Mouse (Mus musculus): Measurements from ENCODE around the gene Kmt2e. TPM values are rescaled to one million over a fixed set of nuclear protein-coding genes. Genes with fewer than 3 reads are reported as not detected.

Kmt2e gene
- polyA plus RNA-seq (2015; fragmentation: Nextera tagmentation; extraction: Ambion mirVana): 67.9 and 76.9 TPM in 2 replicates

GRCm38 (mm10) chr5:23433720-23434597 is at the start of gene Kmt2e:
Gene Kmt2e, plus strand, starts transcription at chr5:23434441.
- WGBS: under 1% methylated on average over 83 of the region's 85 CpGs

GRCm38 (mm10) chr5:23385136-23385535 is 49.1 kb upstream of the Kmt2e start:
- H3K4me1 ChIP-seq (ENCODE audit: control insufficient read depth, insufficient read depth, low read length): peaks cover 22% of the 10 kb centered on the region
- H3K27me3 ChIP-seq (ENCODE audit: control insufficient read depth, insufficient read depth, low read length): no peaks in the 10 kb centered on the region
- H3K9ac ChIP-seq (ENCODE audit: low read length): no peak overlapping the region
- no peaks in the 10 kb centered on the region for H3K36me3 ChIP-seq (ENCODE audit: control insufficient read depth, insufficient read depth)
- ATAC-seq (replicated peaks; ENCODE audit: extremely low read depth, insufficient read depth, low FRiP score): no peak
- no peak overlapping the region for H3K27ac ChIP-seq (ENCODE audit: low read length)
- WGBS: 63% methylated on average over 1 of the region's 1 CpGs
- no peak overlapping the region for H3K4me3 ChIP-seq (ENCODE audit: low read length)
- H3K9me3 ChIP-seq (replicated peaks; ENCODE audit: control insufficient read depth, low read length): no peaks in the 10 kb centered on the region
- H3K4me2 ChIP-seq (ENCODE audit: low read depth, low read length): no peak overlapping the region

More at GRCm38 (mm10) chr5:23433720-23434597, at the start of gene Kmt2e:
- Histone ChIP-seq H3K4me1 (ENCODE audit: control insufficient read depth, insufficient read depth, low read length) (peaks cover 25% of the 10 kb centered on the region), H3K36me3 (ENCODE audit: control insufficient read depth, insufficient read depth) (no peaks in the 10 kb centered on the region), H3K9ac (ENCODE audit: low read length) (peak within 1 kb of the TSS; percentile 99), H3K27me3 (ENCODE audit: control insufficient read depth, insufficient read depth, low read length) (no peaks in the 10 kb centered on the region), H3K27ac (ENCODE audit: low read length) (peak within 1 kb of the TSS; percentile 100), H3K9me3 (replicated peaks; ENCODE audit: control insufficient read depth, low read length) (no peaks in the 10 kb centered on the region), H3K4me3 (ENCODE audit: low read length) (peak within 1 kb of the TSS; percentile 96), H3K4me2 (ENCODE audit: low read depth, low read length) (peak within 1 kb of the TSS; percentile 89)
- ATAC-seq (replicated peaks; ENCODE audit: extremely low read depth, insufficient read depth, low FRiP score): peak; percentile 73

- H3K4me1 ChIP-seq (ENCODE audit: control insufficient read depth, insufficient read depth, low read length): peaks cover 22% of the 10 kb centered on the region
- no peak; the same call in 1 of the 2 replicates for ATAC-seq (replicated peaks; ENCODE audit: extremely low read depth, insufficient read depth, low FRiP score)
- no peak overlapping the region for H3K9ac ChIP-seq (ENCODE audit: low read length)
- H3K27me3 ChIP-seq (ENCODE audit: control insufficient read depth, insufficient read depth, low read length): no peaks in the 10 kb centered on the region
- WGBS: 39% methylated on average over 5 of the region's 5 CpGs
- H3K36me3 ChIP-seq (ENCODE audit: control insufficient read depth, insufficient read depth): no peaks in the 10 kb centered on the region
- H3K4me2 ChIP-seq (ENCODE audit: low read depth, low read length): no peak overlapping the region
- no peak overlapping the region for H3K27ac ChIP-seq (ENCODE audit: low read length)
- H3K4me3 ChIP-seq (ENCODE audit: low read length): no peak overlapping the region
- H3K9me3 ChIP-seq (replicated peaks; ENCODE audit: control insufficient read depth, low read length): no peaks in the 10 kb centered on the region
Observed at GRCm38 (mm10) chr5:23385763-23386217, 48.5 kb upstream of the Kmt2e start.

GRCm38 (mm10) chr5:23386562-23387312 is 47.5 kb upstream of the Kmt2e start:
- H3K9me3 ChIP-seq (replicated peaks; ENCODE audit: control insufficient read depth, low read length): no peaks in the 10 kb centered on the region
- H3K4me3 ChIP-seq (ENCODE audit: low read length): peak overlapping the region; percentile 59
- H3K27ac ChIP-seq (ENCODE audit: low read length): peak overlapping the region; percentile 89
- H3K9ac ChIP-seq (ENCODE audit: low read length): peak overlapping the region; percentile 67
- no peaks in the 10 kb centered on the region for H3K27me3 ChIP-seq (ENCODE audit: control insufficient read depth, insufficient read depth, low read length)
- H3K36me3 ChIP-seq (ENCODE audit: control insufficient read depth, insufficient read depth): no peaks in the 10 kb centered on the region
- ATAC-seq (replicated peaks; ENCODE audit: extremely low read depth, insufficient read depth, low FRiP score): peak; percentile 96
- H3K4me2 ChIP-seq (ENCODE audit: low read depth, low read length): peak overlapping the region; percentile 83
- 1% methylated on average over 22 of the region's 22 CpGs for WGBS
- peaks cover 22% of the 10 kb centered on the region for H3K4me1 ChIP-seq (ENCODE audit: control insufficient read depth, insufficient read depth, low read length)

GRCm38 (mm10) chr5:23387313-23387666 is 47.0 kb upstream of the Kmt2e start:
- Histone ChIP-seq H3K36me3 (ENCODE audit: control insufficient read depth, insufficient read depth) (no peaks in the 10 kb centered on the region), H3K4me2 (ENCODE audit: low read depth, low read length) (peak overlapping the region; percentile 83), H3K9me3 (replicated peaks; ENCODE audit: control insufficient read depth, low read length) (no peaks in the 10 kb centered on the region), H3K4me1 (ENCODE audit: control insufficient read depth, insufficient read depth, low read length) (peaks cover 22% of the 10 kb centered on the region), H3K27ac (ENCODE audit: low read length) (peak overlapping the region; percentile 89; the same call in 1 of the 2 replicates), H3K9ac (ENCODE audit: low read length) (no peak overlapping the region), H3K4me3 (ENCODE audit: low read length) (peak overlapping the region; percentile 59), H3K27me3 (ENCODE audit: control insufficient read depth, insufficient read depth, low read length) (no peaks in the 10 kb centered on the region)
- ATAC-seq (replicated peaks; ENCODE audit: extremely low read depth, insufficient read depth, low FRiP score): 0 out of 2 replicates have a peak, but pooled peaks have one; percentile 17
- WGBS: 46% methylated on average over 2 of the region's 2 CpGs

- ATAC-seq (replicated peaks; ENCODE audit: extremely low read depth, insufficient read depth, low FRiP score): no peak
Observed at GRCm38 (mm10) chr5:23388091-23388490, 46.1 kb upstream of the Kmt2e start.

GRCm38 (mm10) chr5:23389601-23390305 is 44.5 kb upstream of the Kmt2e start:
- Histone ChIP-seq H3K9me3 (replicated peaks; ENCODE audit: control insufficient read depth, low read length) (no peaks in the 10 kb centered on the region), H3K9ac (ENCODE audit: low read length) (no peak overlapping the region), H3K4me2 (ENCODE audit: low read depth, low read length) (no peak overlapping the region), H3K27me3 (ENCODE audit: control insufficient read depth, insufficient read depth, low read length) (no peaks in the 10 kb centered on the region), H3K4me3 (ENCODE audit: low read length) (no peak overlapping the region), H3K27ac (ENCODE audit: low read length) (no peak overlapping the region), H3K4me1 (ENCODE audit: control insufficient read depth, insufficient read depth, low read length) (peaks cover 22% of the 10 kb centered on the region), H3K36me3 (ENCODE audit: control insufficient read depth, insufficient read depth) (no peaks in the 10 kb centered on the region)
- ATAC-seq (replicated peaks; ENCODE audit: extremely low read depth, insufficient read depth, low FRiP score): no peak
- 80% methylated on average over 7 of the region's 7 CpGs for WGBS

More at GRCm38 (mm10) chr5:23388091-23388490, 46.1 kb upstream of the Kmt2e start:
- no peak overlapping the region for H3K27ac ChIP-seq (ENCODE audit: low read length)
- peaks cover 22% of the 10 kb centered on the region for H3K4me1 ChIP-seq (ENCODE audit: control insufficient read depth, insufficient read depth, low read length)
- H3K4me2 ChIP-seq (ENCODE audit: low read depth, low read length): no peak overlapping the region
- H3K36me3 ChIP-seq (ENCODE audit: control insufficient read depth, insufficient read depth): no peaks in the 10 kb centered on the region
- WGBS: 26% methylated on average over 3 of the region's 3 CpGs
- no peak overlapping the region for H3K4me3 ChIP-seq (ENCODE audit: low read length)
- no peaks in the 10 kb centered on the region for H3K9me3 ChIP-seq (replicated peaks; ENCODE audit: control insufficient read depth, low read length)
- H3K27me3 ChIP-seq (ENCODE audit: control insufficient read depth, insufficient read depth, low read length): no peaks in the 10 kb centered on the region
- no peak overlapping the region for H3K9ac ChIP-seq (ENCODE audit: low read length)

GRCm38 (mm10) chr5:23391714-23392113 is 42.5 kb upstream of the Kmt2e start:
- Histone ChIP-seq H3K27ac (ENCODE audit: low read length) (no peak overlapping the region), H3K27me3 (ENCODE audit: control insufficient read depth, insufficient read depth, low read length) (no peaks in the 10 kb centered on the region), H3K36me3 (ENCODE audit: control insufficient read depth, insufficient read depth) (no peaks in the 10 kb centered on the region), H3K9me3 (replicated peaks; ENCODE audit: control insufficient read depth, low read length) (no peaks in the 10 kb centered on the region), H3K4me2 (ENCODE audit: low read depth, low read length) (no peak overlapping the region), H3K4me1 (ENCODE audit: control insufficient read depth, insufficient read depth, low read length) (peaks cover 12% of the 10 kb centered on the region), H3K4me3 (ENCODE audit: low read length) (no peak overlapping the region), H3K9ac (ENCODE audit: low read length) (no peak overlapping the region)
- WGBS: 86% methylated on average over 7 of the region's 7 CpGs
- ATAC-seq (replicated peaks; ENCODE audit: extremely low read depth, insufficient read depth, low FRiP score): no peak

Measured in heart, embryonic 16.5 days (tissue).